Mouse (Mus musculus): ENCODE data around the gene Elovl2. TPM values are rescaled to one million over a fixed set of nuclear protein-coding genes. Genes with fewer than 3 reads are reported as not detected.

Elovl2 gene
- polyA plus RNA-seq, 1 experiment from 2014 or later, result 36.4 TPM

- peaks cover 27% of the 10 kb centered on the region for H3K4me1 ChIP-seq (replicated peaks)
- H3K27ac ChIP-seq (replicated peaks), result peak within 1 kb of the TSS; percentile 92
- H3K36me3 ChIP-seq, result no peaks in the 10 kb centered on the region
- peak within 1 kb of the TSS; percentile 79 for H3K4me3 ChIP-seq
- no peaks in the 10 kb centered on the region for H3K9me3 ChIP-seq
- no peaks in the 10 kb centered on the region for H3K27me3 ChIP-seq
- peak within 1 kb of the TSS; percentile 84 for H3K9ac ChIP-seq
- H3K4me2 ChIP-seq, result peak within 1 kb of the TSS; percentile 71
- peak; percentile 99 for ATAC-seq (ENCODE audit: low read depth)
- under 1% methylated on average over 75 of the region's 78 CpGs for WGBS
Measured at GRCm38 (mm10) chr13:41249538-41250317, 29.5 kb upstream of the Elovl2 start, which contains the start of gene Smim13. Gene Smim13, plus strand, starts transcription at chr13:41249844.

GRCm38 (mm10) chr13:41248751-41249520, 28.7 kb upstream of the Elovl2 start:
- Histone ChIP-seq H3K9ac (peak overlapping the region; percentile 63), H3K4me2 (peak overlapping the region; percentile 71), H3K9me3 (no peaks in the 10 kb centered on the region), H3K27ac (replicated peaks) (peak overlapping the region; percentile 53), H3K36me3 (no peaks in the 10 kb centered on the region), H3K27me3 (no peaks in the 10 kb centered on the region), H3K4me3 (peak overlapping the region; percentile 79), H3K4me1 (replicated peaks) (peaks cover 27% of the 10 kb centered on the region)
- WGBS, result 41% methylated on average over 12 of the region's 12 CpGs
- peak; percentile 19; the same call in 1 of the 2 replicates for ATAC-seq (ENCODE audit: low read depth)

- Histone ChIP-seq H3K4me1 (replicated peaks) (peaks cover 7% of the 10 kb centered on the region), H3K4me2 (no peak overlapping the region), H3K27ac (replicated peaks) (no peak overlapping the region), H3K27me3 (no peaks in the 10 kb centered on the region), H3K9me3 (no peaks in the 10 kb centered on the region), H3K4me3 (no peak overlapping the region), H3K9ac (no peak overlapping the region), H3K36me3 (no peaks in the 10 kb centered on the region)
- WGBS, result 75% methylated on average over 6 of the region's 6 CpGs
- no peak for ATAC-seq (ENCODE audit: low read depth)
Measured at GRCm38 (mm10) chr13:41244306-41244830, 24.2 kb upstream of the Elovl2 start.

- Histone ChIP-seq H3K4me3 (no peak overlapping the region), H3K9ac (no peak overlapping the region), H3K27ac (replicated peaks) (no peak overlapping the region), H3K9me3 (no peaks in the 10 kb centered on the region), H3K4me1 (replicated peaks) (no peaks in the 10 kb centered on the region), H3K4me2 (no peak overlapping the region), H3K36me3 (no peaks in the 10 kb centered on the region), H3K27me3 (no peaks in the 10 kb centered on the region)
- ATAC-seq (ENCODE audit: low read depth), result no peak
- 67% methylated on average over 2 of the region's 2 CpGs for WGBS
Measured at GRCm38 (mm10) chr13:41241557-41241956, 21.4 kb upstream of the Elovl2 start.

- Histone ChIP-seq H3K4me2 (no peak overlapping the region), H3K9me3 (no peaks in the 10 kb centered on the region), H3K27me3 (no peaks in the 10 kb centered on the region), H3K4me1 (replicated peaks) (no peaks in the 10 kb centered on the region), H3K4me3 (no peak overlapping the region), H3K27ac (replicated peaks) (no peak overlapping the region), H3K36me3 (no peaks in the 10 kb centered on the region), H3K9ac (no peak overlapping the region)
- ATAC-seq (ENCODE audit: low read depth), result no peak
- 16% methylated on average over 5 of the region's 5 CpGs for WGBS
Measured at GRCm38 (mm10) chr13:41238805-41239130, 18.6 kb upstream of the Elovl2 start.

GRCm38 (mm10) chr13:41238035-41238804, 18.0 kb upstream of the Elovl2 start:
- Histone ChIP-seq H3K36me3 (no peaks in the 10 kb centered on the region), H3K27me3 (no peaks in the 10 kb centered on the region), H3K9ac (no peak overlapping the region), H3K9me3 (no peaks in the 10 kb centered on the region), H3K4me3 (no peak overlapping the region), H3K27ac (replicated peaks) (no peak overlapping the region), H3K4me2 (no peak overlapping the region), H3K4me1 (replicated peaks) (no peaks in the 10 kb centered on the region)
- no peak for ATAC-seq (ENCODE audit: low read depth)
- 79% methylated on average over 10 of the region's 10 CpGs for WGBS

- Histone ChIP-seq H3K4me2 (no peak overlapping the region), H3K4me3 (no peak overlapping the region), H3K27ac (replicated peaks) (no peak overlapping the region), H3K4me1 (replicated peaks) (no peaks in the 10 kb centered on the region), H3K36me3 (no peaks in the 10 kb centered on the region), H3K9ac (no peak overlapping the region), H3K9me3 (no peaks in the 10 kb centered on the region), H3K27me3 (no peaks in the 10 kb centered on the region)
- ATAC-seq (ENCODE audit: low read depth), result no peak
- 76% methylated on average over 13 of the region's 13 CpGs for WGBS
Measured at GRCm38 (mm10) chr13:41235845-41236741, 15.9 kb upstream of the Elovl2 start.

GRCm38 (mm10) chr13:41235181-41235580, 15.0 kb upstream of the Elovl2 start:
- no peak overlapping the region for H3K9ac ChIP-seq
- no peak overlapping the region for H3K4me2 ChIP-seq
- no peaks in the 10 kb centered on the region for H3K36me3 ChIP-seq
- H3K27ac ChIP-seq (replicated peaks), result no peak overlapping the region
- no peak for ATAC-seq (ENCODE audit: low read depth)
- H3K9me3 ChIP-seq, result no peaks in the 10 kb centered on the region
- no peaks in the 10 kb centered on the region for H3K27me3 ChIP-seq
- WGBS, result 88% methylated on average over 6 of the region's 6 CpGs
- H3K4me1 ChIP-seq (replicated peaks), result no peaks in the 10 kb centered on the region
- H3K4me3 ChIP-seq, result no peak overlapping the region

- Histone ChIP-seq H3K4me1 (replicated peaks) (no peaks in the 10 kb centered on the region), H3K27me3 (no peaks in the 10 kb centered on the region)
Measured at GRCm38 (mm10) chr13:41233241-41233640, 13.0 kb upstream of the Elovl2 start.

GRCm38 (mm10) chr13:41232209-41232608, 12.0 kb upstream of the Elovl2 start:
- WGBS, result 92% methylated on average over 15 of the region's 15 CpGs
- no peak for ATAC-seq (ENCODE audit: low read depth)
- no peaks in the 10 kb centered on the region for H3K36me3 ChIP-seq
- H3K9ac ChIP-seq, result no peak overlapping the region
- no peak overlapping the region for H3K4me3 ChIP-seq
- no peaks in the 10 kb centered on the region for H3K27me3 ChIP-seq
- no peak overlapping the region for H3K4me2 ChIP-seq
- no peaks in the 10 kb centered on the region for H3K9me3 ChIP-seq
- H3K4me1 ChIP-seq (replicated peaks), result no peaks in the 10 kb centered on the region
- no peak overlapping the region for H3K27ac ChIP-seq (replicated peaks)

More at GRCm38 (mm10) chr13:41233241-41233640, 13.0 kb upstream of the Elovl2 start:
- H3K36me3 ChIP-seq, result no peaks in the 10 kb centered on the region
- H3K4me2 ChIP-seq, result no peak overlapping the region
- no peak overlapping the region for H3K27ac ChIP-seq (replicated peaks)
- 85% methylated on average over 7 of the region's 7 CpGs for WGBS
- H3K9me3 ChIP-seq, result no peaks in the 10 kb centered on the region
- no peak overlapping the region for H3K4me3 ChIP-seq
- H3K9ac ChIP-seq, result no peak overlapping the region
- ATAC-seq (ENCODE audit: low read depth), result no peak

- H3K4me1 ChIP-seq (replicated peaks), result no peaks in the 10 kb centered on the region
- H3K9ac ChIP-seq, result no peak overlapping the region
- H3K27ac ChIP-seq (replicated peaks), result no peak overlapping the region
- no peaks in the 10 kb centered on the region for H3K9me3 ChIP-seq
- no peak overlapping the region for H3K4me2 ChIP-seq
- no peak overlapping the region for H3K4me3 ChIP-seq
- no peaks in the 10 kb centered on the region for H3K27me3 ChIP-seq
- no peaks in the 10 kb centered on the region for H3K36me3 ChIP-seq
- WGBS, result 82% methylated on average over 12 of the region's 12 CpGs
- no peak for ATAC-seq (ENCODE audit: low read depth)
Measured at GRCm38 (mm10) chr13:41231389-41231983, 11.3 kb upstream of the Elovl2 start.

Data from neural tube, embryonic 13.5 days (tissue).